Mouse (Mus musculus) neural tube, embryonic 14.5 days (tissue): ENCODE data around the gene Ppie. TPM values are rescaled to one million over a fixed set of nuclear protein-coding genes. Genes with fewer than 3 reads are reported as not detected.
"Not testable (repeated sequence)": the region's sequence is repeated elsewhere in the genome, so short reads cannot be mapped to it uniquely, and the experiment has no call there.

Experiments used
- ATAC-seq: fragments of 200-750 bp; cut with Nextera tagmentation; 2 replicates; pipeline ENCODE4 v1.8.0; 2017; ENCODE audit warnings: low read depth, mild to moderate bottlenecking, moderate TSS enrichment, moderate library complexity
- H3K27ac ChIP-seq: fragments of 300-500 bp; sonication (generic); 2 replicates; pipeline ENCODE4 v1.5.1; 2014; ENCODE audit warnings: low read depth, mild to moderate bottlenecking, control low read depth, low read length, moderate library complexity, mixed read lengths
- H3K27me3 ChIP-seq: fragments of 300-500 bp; sonication (generic); 2 replicates; pipeline ENCODE4 v1.6.1; 2014; ENCODE audit warnings: low read length; ENCODE audit not compliant: control insufficient read depth, insufficient read depth
- H3K36me3 ChIP-seq: fragments of 300-500 bp; sonication (generic); 2 replicates; pipeline ENCODE4 v1.6.1; 2014; ENCODE audit warnings: low read length, mixed read lengths; ENCODE audit not compliant: control insufficient read depth, insufficient read depth
- H3K4me1 ChIP-seq: fragments of 300-500 bp; sonication (generic); 2 replicates; pipeline ENCODE4 v1.6.1; 2014; ENCODE audit warnings: low read length; ENCODE audit not compliant: control insufficient read depth, insufficient read depth
- H3K4me2 ChIP-seq: fragments of 300-500 bp; sonication (generic); 2 replicates; pipeline ENCODE4 v1.6.1; 2014; ENCODE audit warnings: mild to moderate bottlenecking, low read depth, low read length, control low read depth
- H3K4me3 ChIP-seq: fragments of 300-500 bp; sonication (generic); 2 replicates; pipeline ENCODE4 v1.5.1; 2014; ENCODE audit warnings: low read depth, low read length, control low read depth, mixed read lengths
- H3K9ac ChIP-seq: fragments of 300-500 bp; sonication (generic); replicated peaks from 2 replicates; pipeline ENCODE4 v1.6.1; 2014; ENCODE audit warnings: low read depth, mild to moderate bottlenecking, control low read depth, low read length, mixed read lengths
- H3K9me3 ChIP-seq: fragments of 300-500 bp; sonication (generic); 2 replicates; pipeline ENCODE4 v1.6.1; 2016; ENCODE audit warnings: low read length; ENCODE audit not compliant: control insufficient read depth
- WGBS: fragments of 180-500 bp; shearing (Covaris S2); extraction: QIAGEN DNeasy Blood & Tissue Kit; methylation state at CpG from one replicate; pipeline ENCODE4 v1.1.7; 2014; 5-methylcytosine and 5-hydroxymethylcytosine counted together
- polyA plus RNA-seq: library from polyadenylated mRNA; unstranded; fragments of >200 nt; fragmentation: Nextera tagmentation; extraction: Ambion mirVana; gene quantifications from 2 replicates; pipeline ENCODE4 v1.2.1, GENCODE M21; 2014

The Ppie gene
- polyA plus RNA-seq, 1 experiment from 2014 or later: 56.0 TPM

- H3K9ac ChIP-seq: no peak overlapping the region
- 97% methylated on average over 7 of the region's 7 CpGs for WGBS
These were observed 13.1 kb downstream of the Ppie start for GRCm38 (mm10) chr4:123126626-123127025.

GRCm38 (mm10) chr4:123121286-123121685 lies 18.5 kb downstream of the Ppie start:
- H3K4me1 ChIP-seq: no peaks in the 10 kb centered on the region
- H3K27me3 ChIP-seq: no peaks in the 10 kb centered on the region
- H3K4me3 ChIP-seq: no peak overlapping the region
- ATAC-seq: no peak
- no peak overlapping the region for H3K27ac ChIP-seq
- H3K9ac ChIP-seq: no peak overlapping the region
- H3K4me2 ChIP-seq: no peak overlapping the region
- 88% methylated on average over 2 of the region's 2 CpGs for WGBS
- H3K36me3 ChIP-seq: peaks cover 8% of the 10 kb centered on the region; the same call in 1 of the 2 replicates
- no peaks in the 10 kb centered on the region for H3K9me3 ChIP-seq

More at GRCm38 (mm10) chr4:123126626-123127025, 13.1 kb downstream of the Ppie start:
- Histone ChIP-seq H3K27ac (no peak overlapping the region), H3K36me3 (peaks cover 52% of the 10 kb centered on the region), H3K4me2 (no peak overlapping the region), H3K9me3 (no peaks in the 10 kb centered on the region), H3K4me1 (no peaks in the 10 kb centered on the region), H3K27me3 (no peaks in the 10 kb centered on the region), H3K4me3 (no peak overlapping the region)
- no peak for ATAC-seq

- H3K36me3 ChIP-seq: not testable (repeated sequence)
- peak; percentile 82 for ATAC-seq
These were observed 23.1 kb downstream of the Ppie start for GRCm38 (mm10) chr4:123116640-123117039.

GRCm38 (mm10) chr4:123116011-123116410 lies 23.7 kb downstream of the Ppie start, which contains the start of gene Oxct2b:
Gene Oxct2b, plus strand, starts transcription at chr4:123116266.
- peak within 1 kb of the TSS; percentile 39 for H3K9ac ChIP-seq
- H3K9me3 ChIP-seq: no peaks in the 10 kb centered on the region
- peak within 1 kb of the TSS; percentile 31 for H3K4me3 ChIP-seq
- H3K4me2 ChIP-seq: peak within 1 kb of the TSS; percentile 51
- H3K27ac ChIP-seq: no peak within 1 kb of the TSS
- H3K4me1 ChIP-seq: no peaks in the 10 kb centered on the region
- WGBS: 14% methylated on average over 22 of the region's 22 CpGs
- no peaks in the 10 kb centered on the region for H3K27me3 ChIP-seq
- peak; percentile 28 for ATAC-seq
- no peaks in the 10 kb centered on the region for H3K36me3 ChIP-seq

More at GRCm38 (mm10) chr4:123116640-123117039, 23.1 kb downstream of the Ppie start:
- peak overlapping the region; percentile 51 for H3K4me2 ChIP-seq
- not testable (repeated sequence) for H3K27ac ChIP-seq, H3K4me1 ChIP-seq, H3K9ac ChIP-seq, H3K9me3 ChIP-seq, H3K27me3 ChIP-seq
- H3K4me3 ChIP-seq: peak overlapping the region; percentile 31
- 20% methylated on average over 23 of the region's 42 CpGs for WGBS

- ATAC-seq, H3K4me2 ChIP-seq, H3K36me3 ChIP-seq, H3K9me3 ChIP-seq, H3K9ac ChIP-seq, H3K27me3 ChIP-seq, H3K4me3 ChIP-seq, H3K4me1 ChIP-seq, H3K27ac ChIP-seq: not testable (repeated sequence)
- 94% methylated on average over 2 of the region's 4 CpGs for WGBS
These were observed 25.1 kb downstream of the Ppie start for GRCm38 (mm10) chr4:123114651-123115050.

GRCm38 (mm10) chr4:123112216-123112764 lies 27.5 kb downstream of the Ppie start:
- Histone ChIP-seq H3K36me3 (no peaks in the 10 kb centered on the region), H3K9me3 (no peaks in the 10 kb centered on the region), H3K27me3 (no peaks in the 10 kb centered on the region), H3K27ac (no peak overlapping the region), H3K4me2 (no peak overlapping the region), H3K9ac (no peak overlapping the region), H3K4me3 (no peak overlapping the region), H3K4me1 (no peaks in the 10 kb centered on the region)
- no peak for ATAC-seq
- WGBS: 85% methylated on average over 8 of the region's 8 CpGs

GRCm38 (mm10) chr4:123111275-123111983 lies 28.3 kb downstream of the Ppie start:
- not testable (repeated sequence) for H3K4me1 ChIP-seq, H3K27ac ChIP-seq, ATAC-seq, H3K4me2 ChIP-seq, H3K36me3 ChIP-seq, H3K27me3 ChIP-seq, H3K4me3 ChIP-seq, H3K9me3 ChIP-seq, H3K9ac ChIP-seq
- WGBS: 77% methylated on average over 10 of the region's 10 CpGs

- ATAC-seq: no peak
- H3K9me3 ChIP-seq: no peaks in the 10 kb centered on the region
- H3K27ac ChIP-seq: no peak overlapping the region
- no peak overlapping the region for H3K9ac ChIP-seq
- no peaks in the 10 kb centered on the region for H3K4me1 ChIP-seq
- no peak overlapping the region for H3K4me3 ChIP-seq
- no peaks in the 10 kb centered on the region for H3K36me3 ChIP-seq
- H3K4me2 ChIP-seq: no peak overlapping the region
- H3K27me3 ChIP-seq: peaks cover 5% of the 10 kb centered on the region
- WGBS: 88% methylated on average over 4 of the region's 4 CpGs
These were observed 29.0 kb downstream of the Ppie start for GRCm38 (mm10) chr4:123110751-123111150.

- Histone ChIP-seq H3K9me3 (no peaks in the 10 kb centered on the region), H3K4me3 (no peak overlapping the region), H3K4me2 (no peak overlapping the region), H3K27ac (no peak overlapping the region), H3K9ac (no peak overlapping the region), H3K27me3 (peaks cover 23% of the 10 kb centered on the region), H3K4me1 (peaks cover 5% of the 10 kb centered on the region; the same call in 1 of the 2 replicates), H3K36me3 (no peaks in the 10 kb centered on the region)
- 87% methylated on average over 5 of the region's 5 CpGs for WGBS
- no peak for ATAC-seq
These were observed 31.7 kb downstream of the Ppie start for GRCm38 (mm10) chr4:123108056-123108455.
